Mouse (Mus musculus) CH12.LX (cell line): ENCODE measurements at regions not wholly inside any gene's neighbourhood (a gene's known extent, or its start where the extent isn't known, plus 50 kb on each side); places are given as distances from the start of the nearest gene placed in this dataset.

Source experiments
- DNase-seq: peaks from one replicate; pipeline ENCODE4 v3.0.0-alpha.2; 2013; ENCODE audit errors: extremely low read depth
- H3K27ac ChIP-seq: 2 replicates; pipeline ENCODE4 v1.5.1; 2012; ENCODE audit warnings: low read depth, mild to moderate bottlenecking, control low read depth, moderate library complexity; ENCODE audit not compliant: insufficient read depth
- H3K27me3 ChIP-seq: replicated peaks from 2 replicates; pipeline ENCODE3; 2012; ENCODE audit warnings: inconsistent platforms
- H3K36me3 ChIP-seq, 2 experiments: replicated peaks in 1 of 2; 2 replicates each; pipeline versions ENCODE3 to v1.6.1; 2012; ENCODE audit warnings: inconsistent platforms in 1 of 2, low read length in 1 of 2, mild to moderate bottlenecking in 1 of 2, mixed read lengths in 1 of 2, moderate library complexity in 1 of 2; ENCODE audit not compliant: control insufficient read depth in 1 of 2, insufficient read depth in 1 of 2
- H3K4me1 ChIP-seq, 2 experiments: 2 replicates each; pipeline ENCODE4 v1.6.1; 2012; ENCODE audit warnings: inconsistent platforms in 1 of 2, moderate library complexity in 1 of 2; ENCODE audit not compliant: insufficient read depth in 2 of 2, control insufficient read depth in 1 of 2
- H3K4me2 ChIP-seq: 2 replicates; pipeline ENCODE4 v1.6.1; 2012; ENCODE audit warnings: low read depth, mild to moderate bottlenecking, control low read depth; ENCODE audit not compliant: poor library complexity, insufficient read depth, severe bottlenecking
- H3K4me3 ChIP-seq, 3 experiments: fragments of 150-350 bp in 1 of 3; sonication (generic) in 1 of 3; replicated peaks in 1 of 3; 2 replicates each; pipeline versions ENCODE3 to v1.5.1; 2011 to 2012; ENCODE audit warnings: low read depth in 2 of 3, low read length in 2 of 3, mild to moderate bottlenecking in 2 of 3, moderate library complexity in 2 of 3, control low read depth in 1 of 3, improper control_type of control experiment in 1 of 3, inconsistent platforms in 1 of 3, mixed read lengths in 1 of 3; ENCODE audit not compliant: poor library complexity in 1 of 3
- H3K79me2 ChIP-seq: replicated peaks from 2 replicates; pipeline ENCODE4 v1.6.1; 2012; ENCODE audit warnings: mild to moderate bottlenecking, moderate library complexity; ENCODE audit not compliant: control insufficient read depth, poor library complexity, insufficient read depth, severe bottlenecking; ENCODE audit errors: extremely low read depth
- H3K9ac ChIP-seq: 2 replicates; pipeline ENCODE4 v1.6.1; 2012; ENCODE audit warnings: low read depth, mild to moderate bottlenecking, control low read depth, moderate library complexity; ENCODE audit not compliant: insufficient read depth
- H3K9me3 ChIP-seq: replicated peaks from 2 replicates; pipeline ENCODE3; 2012; ENCODE audit warnings: low read length, inconsistent platforms, mixed read lengths
- BHLHE40 ChIP-seq: IDR thresholded peaks from 2 replicates; pipeline ENCODE4 v1.6.1; 2011; ENCODE audit warnings: mild to moderate bottlenecking, low read depth, low read length, improper control_type of control experiment
- CHD1 ChIP-seq: IDR thresholded peaks from 2 replicates; pipeline ENCODE4 v1.6.1; 2012; ENCODE audit warnings: low read depth, low read length, improper control_type of control experiment, inconsistent platforms
- CHD2 ChIP-seq: IDR thresholded peaks from 2 replicates; pipeline ENCODE4 v1.6.1; 2011; ENCODE audit warnings: low read length, improper control_type of control experiment
- CTCF ChIP-seq, 2 experiments: IDR thresholded peaks in 1 of 2; conservative IDR thresholded peaks in 1 of 2; 2 replicates each; pipeline ENCODE4 v1.5.1; 2011 to 2012; ENCODE audit warnings: low read depth in 2 of 2, low read length in 2 of 2, improper control_type of control experiment in 1 of 2, inconsistent platforms in 1 of 2, mild to moderate bottlenecking in 1 of 2, moderate library complexity in 1 of 2
- E2F4 ChIP-seq: IDR thresholded peaks from 2 replicates; pipeline ENCODE4 v1.6.1; 2011; ENCODE audit warnings: low read depth, low read length, improper control_type of control experiment; ENCODE audit not compliant: insufficient replicate concordance
- EP300 ChIP-seq: IDR thresholded peaks from 2 replicates; pipeline ENCODE4 v1.6.1; 2011; ENCODE audit warnings: low read length, improper control_type of control experiment
- ETS1 ChIP-seq: conservative IDR thresholded peaks from 2 replicates; pipeline ENCODE4 v1.6.1; 2012; ENCODE audit warnings: low read depth, mild to moderate bottlenecking, inconsistent platforms, low read length, improper control_type of control experiment, moderate library complexity
- GABPA ChIP-seq: IDR thresholded peaks from 2 replicates; pipeline ENCODE4 v1.6.1; 2012; ENCODE audit warnings: low read depth, low read length, improper control_type of control experiment, inconsistent platforms; ENCODE audit not compliant: insufficient replicate concordance
- HCFC1 ChIP-seq: IDR thresholded peaks from 2 replicates; pipeline ENCODE4 v1.6.1; 2012; ENCODE audit warnings: low read depth, mild to moderate bottlenecking, inconsistent platforms, low read length, improper control_type of control experiment
- JUN ChIP-seq: IDR thresholded peaks from 2 replicates; pipeline ENCODE4 v1.6.1; 2011; ENCODE audit warnings: low read depth, mild to moderate bottlenecking, low read length, improper control_type of control experiment, moderate library complexity; ENCODE audit not compliant: insufficient read depth
- KAT2A ChIP-seq: IDR thresholded peaks from 2 replicates; pipeline ENCODE4 v1.6.1; 2012; ENCODE audit warnings: low read length, improper control_type of control experiment, inconsistent platforms; ENCODE audit not compliant: insufficient replicate concordance
- MAX ChIP-seq: IDR thresholded peaks from 2 replicates; pipeline ENCODE4 v1.6.1; 2011; ENCODE audit warnings: low read length, improper control_type of control experiment
- MAZ ChIP-seq: IDR thresholded peaks from 2 replicates; pipeline ENCODE4 v1.6.1; 2012; ENCODE audit warnings: low read depth, mild to moderate bottlenecking, inconsistent platforms, low read length, improper control_type of control experiment, moderate library complexity
- NELFE ChIP-seq: IDR thresholded peaks from 2 replicates; pipeline ENCODE4 v1.6.1; 2011; ENCODE audit warnings: low read depth, low read length, improper control_type of control experiment
- NRF1 ChIP-seq: IDR thresholded peaks from 2 replicates; pipeline ENCODE4 v1.6.1; 2014; ENCODE audit warnings: low read depth, mild to moderate bottlenecking, inconsistent platforms, low read length, improper control_type of control experiment, moderate library complexity
- PAX5 ChIP-seq: IDR thresholded peaks from 2 replicates; pipeline ENCODE4 v1.6.1; 2012; ENCODE audit warnings: low read length, inconsistent platforms, mixed read lengths
- RCOR1 ChIP-seq: conservative IDR thresholded peaks from 2 replicates; pipeline ENCODE4 v1.6.1; 2012; ENCODE audit warnings: low read depth, mild to moderate bottlenecking, inconsistent platforms, low read length, improper control_type of control experiment
- SIN3A ChIP-seq: IDR thresholded peaks from 2 replicates; pipeline ENCODE4 v1.6.1; 2012; ENCODE audit warnings: low read length, improper control_type of control experiment, inconsistent platforms
- TBP ChIP-seq: conservative IDR thresholded peaks from 2 replicates; pipeline ENCODE4 v1.6.1; 2011; ENCODE audit warnings: low read depth, low read length, improper control_type of control experiment
- UBTF ChIP-seq: IDR thresholded peaks from 2 replicates; pipeline ENCODE4 v1.6.1; 2012; ENCODE audit warnings: low read depth, mild to moderate bottlenecking, inconsistent platforms, low read length, improper control_type of control experiment, moderate library complexity
- ZKSCAN1 ChIP-seq: IDR thresholded peaks from 2 replicates; pipeline ENCODE4 v1.6.1; 2012; ENCODE audit warnings: low read depth, inconsistent platforms, low read length, improper control_type of control experiment, borderline replicate concordance
- ZMIZ1 ChIP-seq: IDR thresholded peaks from 2 replicates; pipeline ENCODE4 v1.6.1; 2012; ENCODE audit warnings: low read depth, mild to moderate bottlenecking, inconsistent platforms, low read length, improper control_type of control experiment
- ZNF384 ChIP-seq: IDR thresholded peaks from 2 replicates; pipeline ENCODE4 v1.6.1; 2012; ENCODE audit warnings: low read depth, low read length, improper control_type of control experiment, inconsistent platforms
- dilution Hi-C: fragments of 300-500 bp; cut with MboI; formaldehyde crosslinking; loops from 2 replicates; pipeline ENCODE4 v1.14.3; 2020; ENCODE audit warnings: low sequenced_read_pairs; ENCODE audit not compliant: extremely low pct_unique_long_range_greater_than_20kb, extremely low pct_ligation_motif_present
- in situ Hi-C: fragments of 300-500 bp; cut with MboI; formaldehyde crosslinking; loops from 3 replicates; pipeline ENCODE4 v1.14.3; 2019; ENCODE audit warnings: low sequenced_read_pairs, low pct_ligation_motif_present, low pct_unique_long_range_greater_than_20kb, mixed read lengths

DNA sequence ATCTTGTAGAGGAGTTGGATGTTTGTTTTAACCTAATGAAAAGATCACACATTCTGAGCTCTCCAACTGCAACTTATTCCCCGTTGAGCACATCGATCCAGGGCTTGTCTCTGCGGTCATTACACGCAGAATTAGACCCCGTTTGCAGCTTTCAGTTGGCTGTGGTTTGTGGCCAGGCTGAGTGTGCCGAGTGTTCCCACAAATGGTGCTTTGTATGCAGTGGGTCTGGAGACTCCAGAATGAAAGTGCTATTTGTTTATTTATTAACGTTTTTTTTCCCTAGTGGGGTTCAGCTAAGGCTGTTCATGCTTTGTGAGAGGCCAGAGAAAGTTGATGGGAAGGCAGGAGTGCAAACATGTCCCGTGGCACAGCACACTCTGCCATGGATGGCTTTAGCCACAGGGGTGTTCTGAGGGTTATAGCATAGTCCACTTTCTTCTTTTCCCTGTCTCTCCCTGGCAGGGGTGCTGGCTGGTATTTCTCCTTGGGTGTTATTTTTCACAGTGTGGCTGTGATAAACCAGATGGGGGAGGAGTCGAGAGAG lies 141.6 kb upstream of the Ddx18 start:
- no peak for DNase-seq
- H3K27me3 ChIP-seq = no peaks in the 10 kb centered on the region
- no peak overlapping the region for H3K9ac ChIP-seq
- H3K27ac ChIP-seq = no peak overlapping the region
- H3K36me3 ChIP-seq = no peaks in the 10 kb centered on the region
- TF ChIP-seq ZMIZ1 (no peak), MAZ (no peak), ETS1 (no peak), CTCF (conservative IDR thresholded peaks at IDR 0.05 in 1 of 2, IDR thresholded peaks at IDR 0.05 in 1 of 2; ENCODE audit: low read depth in 2 of 2, low read length in 2 of 2) (no peak), ZNF384 (no peak), RCOR1 (no peak), GABPA (no peak), E2F4 (no peak), ZKSCAN1 (no peak), UBTF (no peak)
- H3K4me1 ChIP-seq = no peaks in the 10 kb centered on the region
- in situ Hi-C loops = no loop called here
- no peaks in the 10 kb centered on the region for H3K79me2 ChIP-seq
- dilution Hi-C loops = no loop called here
- peaks cover 40% of the 10 kb centered on the region for H3K9me3 ChIP-seq
- no peak overlapping the region for H3K4me3 ChIP-seq
- H3K4me2 ChIP-seq = no peak overlapping the region

DNA sequence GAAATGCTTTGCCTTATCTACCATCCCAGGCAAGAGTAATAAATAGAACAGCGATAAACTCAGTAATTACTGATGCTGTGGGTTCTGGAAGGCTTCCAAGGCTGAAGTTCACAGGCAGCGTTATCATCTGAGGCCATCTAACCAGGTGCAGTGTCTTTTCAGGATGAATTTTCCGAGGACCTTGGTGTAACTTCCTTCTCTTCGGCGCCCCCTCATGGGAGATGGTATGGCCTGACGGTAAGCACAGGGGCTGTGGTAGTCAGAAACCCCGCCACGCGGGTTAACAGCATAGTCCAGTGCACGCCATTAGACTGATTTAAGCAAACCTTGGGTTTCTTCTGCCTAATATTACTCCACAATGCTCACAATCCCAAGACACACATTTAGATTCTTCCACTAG lies 140.5 kb upstream of the Ddx18 start:
- DNase-seq = no peak
- peaks cover 36% of the 10 kb centered on the region for H3K9me3 ChIP-seq
- no peaks in the 10 kb centered on the region for H3K36me3 ChIP-seq
- dilution Hi-C loops (no loop called here), in situ Hi-C loops (no loop called here)
- no peak overlapping the region for H3K4me3 ChIP-seq
- H3K4me2 ChIP-seq = no peak overlapping the region
- no peaks in the 10 kb centered on the region for H3K4me1 ChIP-seq
- H3K27me3 ChIP-seq = no peaks in the 10 kb centered on the region
- H3K9ac ChIP-seq = no peak overlapping the region
- no peak for TF ChIP-seq MAX
- TF ChIP-seq CHD2 = no peak
- no peak for TF ChIP-seq E2F4
- no peak for TF ChIP-seq SIN3A
- TF ChIP-seq ZNF384 = no peak
- no peak for TF ChIP-seq NRF1
- TF ChIP-seq HCFC1 = no peak
- no peak for TF ChIP-seq PAX5
- TF ChIP-seq CHD1 = no peak
- no peak for TF ChIP-seq MAZ
- no peak for TF ChIP-seq KAT2A
- TF ChIP-seq EP300 = no peak
- TF ChIP-seq TBP = no peak
- no peak for TF ChIP-seq NELFE
- TF ChIP-seq JUN = no peak
- no peak for TF ChIP-seq RCOR1
- no peak for TF ChIP-seq UBTF
- TF ChIP-seq BHLHE40 = no peak
- H3K79me2 ChIP-seq = no peaks in the 10 kb centered on the region
- no peak overlapping the region for H3K27ac ChIP-seq
